ENCODE assay signal across 8 mouse cellular contexts in the genomic region with DNA sequence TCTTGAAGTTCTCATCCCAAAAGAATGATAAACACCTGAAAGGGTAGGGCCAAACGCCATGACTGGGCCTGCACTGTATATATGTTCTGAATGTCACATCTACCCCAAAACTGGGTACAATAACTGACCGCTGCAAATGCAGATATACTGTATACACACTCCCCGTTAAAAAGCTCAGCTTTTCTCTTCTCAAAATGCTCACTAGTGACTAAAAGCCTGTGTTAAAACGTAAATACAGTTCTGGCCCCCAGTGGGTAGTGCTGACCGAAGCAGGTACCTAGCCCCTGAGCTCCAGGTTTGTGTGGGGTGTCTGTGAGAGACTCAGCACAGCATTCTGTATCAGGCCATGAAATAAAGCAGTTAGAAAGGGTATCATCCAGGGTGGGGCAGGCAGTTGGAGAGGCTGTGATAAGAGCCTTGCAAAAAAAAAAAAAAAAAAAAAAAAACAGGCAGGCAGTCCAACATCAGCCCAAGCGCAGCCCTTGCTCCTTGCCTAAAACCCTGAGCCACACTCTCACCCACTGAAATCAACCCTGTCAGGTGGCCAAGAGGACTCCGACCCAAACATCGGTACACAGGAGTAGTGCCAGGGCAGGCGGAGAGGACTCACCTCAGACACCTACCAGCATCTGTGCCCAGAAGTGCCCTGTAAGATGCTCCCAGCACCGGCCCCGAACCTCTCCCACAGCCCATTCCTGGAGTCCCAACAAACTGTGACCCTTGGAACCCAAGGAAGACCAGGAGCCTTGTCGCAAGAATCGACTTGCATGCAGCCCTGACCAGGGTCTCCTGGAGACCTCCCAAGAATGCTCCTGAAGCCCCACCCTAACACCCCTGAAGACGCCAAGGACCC. TPM values are rescaled to one million over a fixed set of nuclear protein-coding genes. Genes with fewer than 3 reads are reported as not detected.
A peak's percentile ranks its signal among the peaks of the same experiment; 100 is the strongest.
DNase-seq lines count a peak whose midpoint lies in the region; ATAC-seq and TF ChIP-seq lines count a peak whose summit lies in the region.

No protein-coding gene starts in this region.

- DNase-seq in adrenal gland, adult (ENCODE audit: inconsistent age in 2 of 2, low spot score in 1 of 2), result peak; percentile 30 to 38
- no peak for DNase-seq in adrenal gland, adult 18-20 months (ENCODE audit: low spot score in 2 of 2)
- peak; percentile 85 for DNase-seq in MEL (ENCODE audit: low read depth, low spot score)
- DNase-seq in heart, adult 2 months, result peak in 1 of 2 experiments; percentile 26
- no peak for DNase-seq in frontal cortex, postnatal 36 days (ENCODE audit: low spot score in 2 of 2)
- DNase-seq in retina, embryonic 14.5 days (ENCODE audit: low spot score), result no peak

- peak overlapping the region; percentile 95 to 98 for H3K4me3 ChIP-seq in MEL (ENCODE audit: control insufficient read depth in 1 of 2, insufficient read depth in 1 of 2, low read depth in 2 of 2, low read length in 2 of 2)
- H3K4me3 ChIP-seq in heart, adult 2 months, result peak overlapping the region; percentile 66
- peak overlapping the region; percentile 76 for H3K4me3 ChIP-seq in kidney, embryonic 14.5 days (ENCODE audit: low read length)
- H3K4me3 ChIP-seq in midbrain, embryonic 13.5 days (replicated peaks), result peak overlapping the region; percentile 62

- peak overlapping the region; percentile 99 for H3K9ac ChIP-seq in MEL (ENCODE audit: control insufficient read depth, low read depth, low read length, poor library complexity, severe bottlenecking)
- peak overlapping the region; percentile 79 for H3K9ac ChIP-seq in heart, adult 2 months (ENCODE audit: low read depth, low read length)
- H3K9ac ChIP-seq in kidney, embryonic 14.5 days (ENCODE audit: low read depth, low read length), result peak overlapping the region; percentile 81
- H3K9ac ChIP-seq in midbrain, embryonic 13.5 days (replicated peaks), result peak overlapping the region; percentile 81

- peaks cover 45% of the 10 kb centered on the region for H3K79me2 ChIP-seq in MEL (ENCODE audit: control insufficient read depth, insufficient read depth, low read length, poor library complexity)
- H3K79me2 ChIP-seq in heart, adult 2 months (replicated peaks; ENCODE audit: control insufficient read depth, insufficient read depth, low read length), result no peaks in the 10 kb centered on the region

- WGBS in heart, adult 2 months, result 38% methylated on average over 14 of the region's 14 CpGs
- WGBS in kidney, embryonic 14.5 days, result 55% methylated on average over 14 of the region's 14 CpGs
- 54% methylated on average over 14 of the region's 14 CpGs for WGBS in midbrain, embryonic 13.5 days

- 0 out of 2 replicates have a peak, but pooled peaks have one; percentile 0 for ATAC-seq in kidney, embryonic 14.5 days (ENCODE audit: low FRiP score, low TSS enrichment)
- ATAC-seq in midbrain, embryonic 13.5 days, result peak; percentile 49

- TF ChIP-seq CTCF in MEL (IDR thresholded peaks at IDR 0.05 in 2 of 3, conservative IDR thresholded peaks at IDR 0.05 in 1 of 3; ENCODE audit: control insufficient read depth in 1 of 3, insufficient read depth in 1 of 3, low read depth in 2 of 3, low read length in 3 of 3, poor library complexity in 1 of 3, severe bottlenecking in 1 of 3), result no peak
- TF ChIP-seq CTCF in heart, adult 2 months (IDR thresholded peaks at IDR 0.05), result no peak

- intact Hi-C loops in heart, adult 2 months (cut with DNase I), result no loop called here

- H3K27me3 ChIP-seq in MEL (ENCODE audit: control insufficient read depth in 1 of 2, insufficient read depth in 2 of 2, low read length in 2 of 2), result no peaks in the 10 kb centered on the region
- no peaks in the 10 kb centered on the region for H3K27me3 ChIP-seq in heart, adult 2 months (ENCODE audit: control insufficient read depth, insufficient read depth, low read length)
- no peaks in the 10 kb centered on the region for H3K27me3 ChIP-seq in kidney, embryonic 14.5 days (ENCODE audit: control insufficient read depth, insufficient read depth, low read length)
- H3K27me3 ChIP-seq in midbrain, embryonic 13.5 days, result no peaks in the 10 kb centered on the region

- no peaks in the 10 kb centered on the region for H3K9me3 ChIP-seq in MEL (replicated peaks; ENCODE audit: insufficient read depth, low read length)
- H3K9me3 ChIP-seq in kidney, embryonic 14.5 days (ENCODE audit: control insufficient read depth, low read length), result no peaks in the 10 kb centered on the region
- H3K9me3 ChIP-seq in midbrain, embryonic 13.5 days, result no peaks in the 10 kb centered on the region

- peak; percentile 56 to 88 for TF ChIP-seq POLR2A in MEL (IDR thresholded peaks at IDR 0.05; ENCODE audit: control insufficient read depth in 1 of 2, insufficient read depth in 1 of 2, low read depth in 1 of 2, low read length in 2 of 2, poor library complexity in 1 of 2)
- no peak for TF ChIP-seq POLR2A in heart, adult 2 months (IDR thresholded peaks at IDR 0.05; ENCODE audit: insufficient read depth, low read depth, low read length)

- H3K27ac ChIP-seq in MEL (ENCODE audit: control insufficient read depth, low read depth, low read length), result peak overlapping the region; percentile 98
- H3K27ac ChIP-seq in heart, adult 2 months, result peak overlapping the region; percentile 87
- no peak overlapping the region for H3K27ac ChIP-seq in kidney, embryonic 14.5 days (ENCODE audit: low read depth, low read length)
- H3K27ac ChIP-seq in midbrain, embryonic 13.5 days, result 0 out of 2 replicates have a peak overlapping the region, but pooled peaks have one; percentile 37

- no peak for TF ChIP-seq RAD21 in MEL (IDR thresholded peaks at IDR 0.05; ENCODE audit: low read depth, low read length)

- peaks cover 2 to 46% of the 10 kb centered on the region in 2 experiments; a peak in 2 of 4 replicates for H3K36me3 ChIP-seq in MEL (ENCODE audit: control insufficient read depth in 1 of 2, insufficient read depth in 2 of 2, low read length in 2 of 2)
- H3K36me3 ChIP-seq in heart, adult 2 months (ENCODE audit: control insufficient read depth, insufficient read depth, low read length), result no peaks in the 10 kb centered on the region
- no peaks in the 10 kb centered on the region; the same call in 1 of the 2 replicates for H3K36me3 ChIP-seq in kidney, embryonic 14.5 days (ENCODE audit: control insufficient read depth, insufficient read depth, low read length)
- peaks cover 3% of the 10 kb centered on the region; the same call in 1 of the 2 replicates for H3K36me3 ChIP-seq in midbrain, embryonic 13.5 days

- TF ChIP-seq EP300 in MEL (IDR thresholded peaks at IDR 0.05; ENCODE audit: low read depth in 1 of 2, low read length in 2 of 2), result peak; percentile 94 to 95
- no peak for TF ChIP-seq EP300 in heart, adult 2 months (IDR thresholded peaks at IDR 0.05; ENCODE audit: insufficient read depth, low read depth, low read length)

- H3K4me2 ChIP-seq in kidney, embryonic 14.5 days (replicated peaks; ENCODE audit: low read depth, low read length), result peak overlapping the region; percentile 54
- peak overlapping the region; percentile 74 for H3K4me2 ChIP-seq in midbrain, embryonic 13.5 days (replicated peaks)

- H3K4me1 ChIP-seq in MEL (ENCODE audit: control insufficient read depth in 1 of 2, insufficient read depth in 2 of 2, low read length in 2 of 2), result peaks cover 8 to 61% of the 10 kb centered on the region in 2 experiments
- peaks cover 14% of the 10 kb centered on the region for H3K4me1 ChIP-seq in heart, adult 2 months (ENCODE audit: control insufficient read depth, insufficient read depth, low read length)
- peaks cover 16% of the 10 kb centered on the region; the same call in 1 of the 2 replicates for H3K4me1 ChIP-seq in kidney, embryonic 14.5 days (ENCODE audit: control insufficient read depth, insufficient read depth, low read length)
- peaks cover 30% of the 10 kb centered on the region for H3K4me1 ChIP-seq in midbrain, embryonic 13.5 days (replicated peaks)

TF ChIP-seq in MEL, 35 proteins besides CTCF, POLR2A, EP300 and RAD21 (continues in another document):
- TF ChIP-seq TAL1 (IDR thresholded peaks at IDR 0.05; ENCODE audit: low read length) (peak; percentile 55), CHD1 (IDR thresholded peaks at IDR 0.05; ENCODE audit: low read depth, low read length) (peak; percentile 72; the same call in 1 of the 2 replicates), CHD2 (IDR thresholded peaks at IDR 0.05; ENCODE audit: low read length) (no peak), MAFK (IDR thresholded peaks at IDR 0.05; ENCODE audit: borderline replicate concordance, low read depth, low read length) (no peak), KAT2A (conservative IDR thresholded peaks at IDR 0.05; ENCODE audit: low read depth, low read length) (no peak), POLR2AphosphoS2 (IDR thresholded peaks at IDR 0.05; ENCODE audit: low read length) (peak; percentile 43; the same call in 1 of the 2 replicates)

RNA-seq across cellular contexts. Expression of a gene that starts 1.0 kb away (rescaled TPM):
- 10 to 100 TPM; 18.2 to 24.4 TPM for total RNA-seq in adrenal gland, adult 18-20 months (2021)
- 69.0 and 84.8 TPM in 2 replicates for total RNA-seq in MEL (2012; rRNA removed)
- 10 to 100 TPM in 1 of 2 experiments, not detected in 1; 97.1 TPM for polyA plus RNA-seq in MEL (2012; ENCODE audit: insufficient read depth in 1 of 2, insufficient read length in 2 of 2, low read depth in 1 of 2, low replicate concordance in 2 of 2, missing spikeins in 1 of 2)
- 10 to 100 TPM; 12.0 to 14.2 TPM for total RNA-seq in heart, adult 2 months (2021)
- 17.1 and 24.2 TPM in 2 replicates for polyA plus RNA-seq in heart, adult 2 months (2012; rRNA removed)
- 18.1 and 29.5 TPM in 2 replicates for polyA plus RNA-seq in kidney, embryonic 14.5 days (2014; fragmentation: Nextera tagmentation; extraction: Ambion mirVana)
- polyA plus RNA-seq in midbrain, embryonic 13.5 days (2015; fragmentation: Nextera tagmentation; extraction: Ambion mirVana), result 15.5 and 17.0 TPM in 2 replicates

RNA-seq across cellular contexts. Expression of a gene that starts 12.5 kb away (rescaled TPM):
- 100 to 1,000 TPM; 185 to 226 TPM for total RNA-seq in adrenal gland, adult 18-20 months (2021)
- 950 and 1,019 TPM in 2 replicates for total RNA-seq in MEL (2012; rRNA removed)
- 1,000 to 10,000 TPM in 1 of 2 experiments, 10 to 100 TPM in 1; 91.6 to 2,479 TPM for polyA plus RNA-seq in MEL (2012; ENCODE audit: insufficient read depth in 1 of 2, insufficient read length in 2 of 2, low read depth in 1 of 2, low replicate concordance in 2 of 2, missing spikeins in 1 of 2)
- total RNA-seq in heart, adult 2 months (2021), result 10 to 100 TPM; 88.2 to 99.2 TPM
- 44.4 and 58.1 TPM in 2 replicates for polyA plus RNA-seq in heart, adult 2 months (2012; rRNA removed)
- 768 and 779 TPM in 2 replicates for polyA plus RNA-seq in kidney, embryonic 14.5 days (2014; fragmentation: Nextera tagmentation; extraction: Ambion mirVana)
- 529 and 559 TPM in 2 replicates for polyA plus RNA-seq in midbrain, embryonic 13.5 days (2015; fragmentation: Nextera tagmentation; extraction: Ambion mirVana)

RNA-seq across cellular contexts. Expression of a gene that starts 54.0 kb away (rescaled TPM):
- total RNA-seq in adrenal gland, adult 18-20 months (2021), result 1 to 10 TPM; 4.0 to 5.3 TPM
- total RNA-seq in MEL (2012; rRNA removed), result not detected in 2 replicates
- polyA plus RNA-seq in MEL (2012; ENCODE audit: insufficient read depth in 1 of 2, insufficient read length in 2 of 2, low read depth in 1 of 2, low replicate concordance in 2 of 2, missing spikeins in 1 of 2), result not detected
- total RNA-seq in heart, adult 2 months (2021), result under 1 TPM in 1 of 2 experiments, not detected in 1; 0.07 TPM
- 0.06 and 0.15 TPM in 2 replicates for polyA plus RNA-seq in heart, adult 2 months (2012; rRNA removed)
- 0.03 and 0.27 TPM in 2 replicates for polyA plus RNA-seq in kidney, embryonic 14.5 days (2014; fragmentation: Nextera tagmentation; extraction: Ambion mirVana)
- polyA plus RNA-seq in midbrain, embryonic 13.5 days (2015; fragmentation: Nextera tagmentation; extraction: Ambion mirVana), result 3.0 and 3.5 TPM in 2 replicates

Comparison
In these comparisons a context has a peak if more than half of its experiments do, and no peak if none do; other contexts are left out.
1. DNase-seq: peak in adrenal gland, adult (2 of 2) and MEL (single experiment); none in adrenal gland, adult 18-20 months (0 of 2), frontal cortex, postnatal 36 days (0 of 2) and retina, embryonic 14.5 days (single experiment).
2. Peak in every context shown above with its lines, with median percentiles within 50 percentile points of each other: H3K4me3 ChIP-seq and H3K9ac ChIP-seq.